Comparison of ENCODE assay signal across 9 mouse cellular contexts in genomic region chr6:145187093-145188088, GRCm38 (mm10). TPM values are rescaled to one million over a fixed set of nuclear protein-coding genes. Genes with fewer than 3 reads are reported as not detected.
DNase-seq lines count a peak whose midpoint lies in the region; ATAC-seq and TF ChIP-seq lines count a peak whose summit lies in the region.
"Had no signal": no experiment of that assay in that cellular context is flagged by ENCODE, and none has a peak within 500 bp of the region (broad histone marks: within the 10 kb centered on the region; RNA-seq: fewer than 3 reads in every experiment).

No protein-coding gene starts in this region.

- H3K4me1 ChIP-seq in forebrain, embryonic 11.5 days (replicated peaks; ENCODE audit: control insufficient read depth, insufficient read depth, low read length): no peaks in the 10 kb centered on the region
- no peaks in the 10 kb centered on the region for H3K4me1 ChIP-seq in midbrain, embryonic 16.5 days (ENCODE audit: control insufficient read depth, insufficient read depth, low read length)

- intact Hi-C loops in gastrocnemius, adult 2 months (cut with DNase I): loop anchor here (1.0 kb wide), 1 partner anchor 99 kb away; no protein-coding TSS in a partner anchor
- intact Hi-C loops in left cerebral cortex, postnatal 4 days (cut with DNase I): no loop called here

- WGBS in forebrain, embryonic 11.5 days: 65% methylated on average over 27 of the region's 27 CpGs
- WGBS in midbrain, embryonic 16.5 days: 61% methylated on average over 27 of the region's 27 CpGs

- H3K9ac ChIP-seq in forebrain, embryonic 11.5 days (ENCODE audit: low read length): no peak overlapping the region
- H3K9ac ChIP-seq in midbrain, embryonic 16.5 days (ENCODE audit: low read depth, low read length): peak overlapping the region; percentile 42; the same call in 1 of the 2 replicates

- peak; percentile 60; the same call in 1 of the 2 replicates for ATAC-seq in forebrain, embryonic 11.5 days (replicated peaks; ENCODE audit: low FRiP score)
- ATAC-seq in midbrain, embryonic 16.5 days: peak; percentile 71

- TF ChIP-seq CTCF in gastrocnemius, adult 2 months (IDR thresholded peaks at IDR 0.05): peak; percentile 76

- H3K4me3 ChIP-seq in gastrocnemius, adult 2 months: peak overlapping the region; percentile 67
- H3K4me3 ChIP-seq in forebrain, embryonic 11.5 days (ENCODE audit: low read depth, low read length): peak overlapping the region; percentile 16; the same call in 1 of the 2 replicates
- peak overlapping the region; percentile 24; the same call in 1 of the 2 replicates for H3K4me3 ChIP-seq in midbrain, embryonic 16.5 days (ENCODE audit: low read depth, low read length)

- no peaks in the 10 kb centered on the region for H3K36me3 ChIP-seq in forebrain, embryonic 11.5 days (ENCODE audit: control insufficient read depth, insufficient read depth, low read length)
- no peaks in the 10 kb centered on the region for H3K36me3 ChIP-seq in midbrain, embryonic 16.5 days (ENCODE audit: control insufficient read depth, insufficient read depth, low read length)
- H3K36me3 ChIP-seq: G1E had no signal

- peak overlapping the region; percentile 12; the same call in 1 of the 2 replicates for H3K27ac ChIP-seq in gastrocnemius, adult 2 months
- no peak overlapping the region for H3K27ac ChIP-seq in forebrain, embryonic 11.5 days (ENCODE audit: low read depth, low read length)
- H3K27ac ChIP-seq in midbrain, embryonic 16.5 days (ENCODE audit: low read length): peak overlapping the region; percentile 73

- H3K4me2 ChIP-seq in forebrain, embryonic 11.5 days (ENCODE audit: low read depth, low read length, severe bottlenecking): peak overlapping the region; percentile 44
- H3K4me2 ChIP-seq in midbrain, embryonic 16.5 days (ENCODE audit: low read length): peak overlapping the region; percentile 49

- no peaks in the 10 kb centered on the region for H3K9me3 ChIP-seq in forebrain, embryonic 11.5 days (ENCODE audit: control insufficient read depth, low read length)
- H3K9me3 ChIP-seq in midbrain, embryonic 16.5 days (replicated peaks; ENCODE audit: control insufficient read depth, low read length, poor library complexity, severe bottlenecking): no peaks in the 10 kb centered on the region
- H3K9me3 ChIP-seq: G1E had no signal

- H3K27me3 ChIP-seq in forebrain, embryonic 11.5 days (ENCODE audit: control insufficient read depth, insufficient read depth, low read length): no peaks in the 10 kb centered on the region
- H3K27me3 ChIP-seq in midbrain, embryonic 16.5 days (ENCODE audit: control insufficient read depth, insufficient read depth, low read depth, low read length): no peaks in the 10 kb centered on the region

- DNase-seq in gastrocnemius, adult 2 months: no peak
- DNase-seq in gastrocnemius, postnatal 10 days: no peak
- peak; percentile 26 for DNase-seq in brain, embryonic 18.5 days (ENCODE audit: low read depth, low spot score)
- DNase-seq in forebrain, embryonic 11.5 days (ENCODE audit: low spot score): no peak
- DNase-seq in induced T-regulatory cell, adult 2 months (ENCODE audit: low read depth): peak; percentile 86
- peak; percentile 34 for DNase-seq in left cerebral cortex, postnatal 4 days
- DNase-seq in thymus, postnatal 0 days (ENCODE audit: low spot score): peak; percentile 44

RNA-seq across cellular contexts. Expression of gene Casc1, which starts 23.4 kb away (rescaled TPM):
- total RNA-seq in gastrocnemius, adult 2 months (2021): under 1 TPM; 0.18 to 0.36 TPM
- under 1 TPM; 0.19 to 0.29 TPM for total RNA-seq in gastrocnemius, postnatal 10 days (2021)
- 0.48 and 0.73 TPM in 2 replicates for polyA plus RNA-seq in forebrain, embryonic 11.5 days (2014; fragmentation: Nextera tagmentation; extraction: Ambion mirVana)
- total RNA-seq in left cerebral cortex, postnatal 4 days (2021): 1 to 10 TPM; 1.1 to 1.6 TPM
- polyA plus RNA-seq in midbrain, embryonic 16.5 days (2015; fragmentation: Nextera tagmentation; extraction: Ambion mirVana): 0.92 and 1.0 TPM in 2 replicates
- 0.51 and 0.78 TPM in 2 replicates for polyA plus RNA-seq in thymus, postnatal 0 days (2015; fragmentation: Nextera tagmentation; extraction: Ambion mirVana)
- polyA plus RNA-seq: G1E had no signal

RNA-seq across cellular contexts. Expression of gene Etfrf1, which starts 23.5 kb away (rescaled TPM):
- 10 to 100 TPM; 51.1 to 66.7 TPM for total RNA-seq in gastrocnemius, adult 2 months (2021)
- total RNA-seq in gastrocnemius, postnatal 10 days (2021): 10 to 100 TPM; 58.8 to 64.4 TPM
- 29.9 and 32.8 TPM in 2 replicates for polyA plus RNA-seq in forebrain, embryonic 11.5 days (2014; fragmentation: Nextera tagmentation; extraction: Ambion mirVana)
- total RNA-seq in left cerebral cortex, postnatal 4 days (2021): 10 to 100 TPM; 10.9 to 12.3 TPM
- polyA plus RNA-seq in midbrain, embryonic 16.5 days (2015; fragmentation: Nextera tagmentation; extraction: Ambion mirVana): 24.7 and 25.2 TPM in 2 replicates
- 27.7 and 29.7 TPM in 2 replicates for polyA plus RNA-seq in thymus, postnatal 0 days (2015; fragmentation: Nextera tagmentation; extraction: Ambion mirVana)

Comparison
In these comparisons a context has a peak if more than half of its experiments do, and no peak if none do; other contexts are left out.
1. DNase-seq: peak in brain, embryonic 18.5 days (single experiment), induced T-regulatory cell, adult 2 months (single experiment), left cerebral cortex, postnatal 4 days (single experiment) and thymus, postnatal 0 days (single experiment); none in gastrocnemius, adult 2 months (single experiment), gastrocnemius, postnatal 10 days (single experiment) and forebrain, embryonic 11.5 days (single experiment).
2. H3K4me3 ChIP-seq: peak in every context shown above with its lines; median percentile 67 in gastrocnemius, adult 2 months; 24 in midbrain, embryonic 16.5 days; 16 in forebrain, embryonic 11.5 days.